Mouse (Mus musculus): ENCODE results near the gene Asic2. TPM values are rescaled to one million over a fixed set of nuclear protein-coding genes. Genes with fewer than 3 reads are reported as not detected.

Gene Asic2
- polyA plus RNA-seq (2015; fragmentation: Nextera tagmentation; extraction: Ambion mirVana), result 0.22 and 0.27 TPM in 2 replicates

DNA sequence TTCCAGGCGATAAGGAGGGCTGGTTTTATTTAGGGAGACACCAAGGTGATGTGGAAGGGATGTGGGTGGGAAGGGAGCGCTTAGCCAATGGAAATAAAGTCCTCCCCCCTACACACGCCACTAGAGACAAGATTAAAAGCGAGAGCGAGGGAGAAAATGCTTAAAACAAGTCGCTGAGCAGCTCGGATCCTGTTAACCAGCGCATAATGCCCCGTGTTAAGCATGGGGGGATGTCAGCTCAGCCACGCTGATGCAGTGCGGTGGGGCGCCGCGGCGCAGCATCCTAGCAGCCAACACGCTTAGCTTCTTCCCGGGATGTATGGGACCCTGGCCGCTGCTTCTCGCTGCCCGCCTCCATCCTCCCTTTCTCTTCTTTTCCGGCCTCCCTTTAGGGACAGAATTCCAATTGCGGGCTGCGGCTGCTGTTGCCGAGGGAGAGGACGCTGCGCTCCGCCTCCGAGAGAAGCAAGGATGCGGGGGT lies at the start of gene Asic2:
Asic2 (minus strand) TSS at position 57 of the 481 bp plus-strand sequence.
- H3K4me3 ChIP-seq (replicated peaks; ENCODE audit: low read length), result no peak within 1 kb of the TSS
- peaks cover 25% of the 10 kb centered on the region for H3K27me3 ChIP-seq (ENCODE audit: control insufficient read depth, insufficient read depth, low read length)
- H3K9me3 ChIP-seq (replicated peaks; ENCODE audit: control insufficient read depth, low read length), result no peaks in the 10 kb centered on the region
- WGBS, result 2% methylated on average over 29 of the region's 29 CpGs
- H3K4me2 ChIP-seq (ENCODE audit: low read depth, low read length), result peak within 1 kb of the TSS; percentile 24; the same call in 1 of the 2 replicates
- H3K4me1 ChIP-seq (ENCODE audit: control insufficient read depth, insufficient read depth, low read length), result no peaks in the 10 kb centered on the region
- H3K36me3 ChIP-seq (ENCODE audit: control insufficient read depth, insufficient read depth, low read length), result no peaks in the 10 kb centered on the region
- H3K27ac ChIP-seq (ENCODE audit: low read length), result no peak within 1 kb of the TSS
- no peak within 1 kb of the TSS for H3K9ac ChIP-seq (ENCODE audit: low read length)
- ATAC-seq (ENCODE audit: insufficient read depth, low FRiP score), result no peak

DNA sequence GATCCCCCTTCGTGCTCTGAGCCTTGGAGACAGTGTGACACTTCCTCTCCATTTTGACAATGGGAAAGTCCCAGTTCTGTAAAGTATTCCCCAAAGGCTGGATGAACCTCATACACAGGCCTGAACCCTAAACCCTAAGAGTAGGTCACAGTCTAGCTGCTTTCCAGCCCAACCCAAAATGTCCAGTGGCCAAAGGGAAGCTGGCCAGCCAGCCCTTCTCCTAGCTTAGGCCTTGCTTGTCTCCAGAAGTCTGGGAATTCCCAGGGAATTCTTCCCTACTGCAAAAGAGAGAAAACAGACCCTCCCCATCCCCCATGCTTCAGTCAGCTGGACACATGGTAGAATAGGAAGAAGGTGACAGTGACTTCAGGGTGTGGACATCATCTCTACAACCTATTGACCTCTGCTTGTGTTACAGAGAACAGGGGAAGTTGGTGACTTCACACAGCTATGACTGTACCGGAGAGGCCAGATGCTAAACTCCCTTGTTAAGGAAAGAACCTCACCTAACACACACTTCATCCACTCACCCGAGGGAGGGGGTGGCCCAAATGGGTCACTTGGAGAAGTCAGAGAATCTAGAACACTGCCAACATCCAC lies 48.0 kb upstream of the Asic2 start:
- WGBS, result 72% methylated on average over 3 of the region's 3 CpGs
- no peak overlapping the region for H3K4me3 ChIP-seq (replicated peaks; ENCODE audit: low read length)
- peaks cover 2% of the 10 kb centered on the region for H3K4me1 ChIP-seq (ENCODE audit: control insufficient read depth, insufficient read depth, low read length)
- ATAC-seq (ENCODE audit: insufficient read depth, low FRiP score), result no peak
- no peaks in the 10 kb centered on the region for H3K36me3 ChIP-seq (ENCODE audit: control insufficient read depth, insufficient read depth, low read length)
- H3K27me3 ChIP-seq (ENCODE audit: control insufficient read depth, insufficient read depth, low read length), result no peaks in the 10 kb centered on the region
- H3K4me2 ChIP-seq (ENCODE audit: low read depth, low read length), result no peak overlapping the region
- no peak overlapping the region for H3K9ac ChIP-seq (ENCODE audit: low read length)
- H3K9me3 ChIP-seq (replicated peaks; ENCODE audit: control insufficient read depth, low read length), result no peaks in the 10 kb centered on the region
- no peak overlapping the region for H3K27ac ChIP-seq (ENCODE audit: low read length)

DNA sequence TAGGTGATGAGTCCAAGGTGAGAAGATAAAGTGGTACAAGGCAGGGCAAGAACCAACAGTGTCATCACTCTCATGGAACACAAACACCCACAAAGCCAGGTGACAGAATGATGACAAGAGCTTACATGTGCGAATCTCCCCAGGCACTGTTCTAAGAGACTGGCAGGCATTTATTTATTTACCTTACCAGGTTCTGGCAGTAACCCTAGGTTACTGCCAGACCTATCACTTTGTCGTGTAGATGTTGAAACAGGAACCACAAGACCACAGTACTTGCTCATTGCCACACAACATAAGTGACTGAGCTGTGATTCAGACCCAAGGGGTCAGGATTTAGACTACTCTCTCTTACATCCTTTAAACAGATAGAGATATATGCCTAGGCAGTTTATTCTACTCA lies 46.8 kb upstream of the Asic2 start:
- no peaks in the 10 kb centered on the region for H3K36me3 ChIP-seq (ENCODE audit: control insufficient read depth, insufficient read depth, low read length)
- no peaks in the 10 kb centered on the region for H3K27me3 ChIP-seq (ENCODE audit: control insufficient read depth, insufficient read depth, low read length)
- ATAC-seq (ENCODE audit: insufficient read depth, low FRiP score), result no peak
- no peak overlapping the region for H3K9ac ChIP-seq (ENCODE audit: low read length)
- H3K9me3 ChIP-seq (replicated peaks; ENCODE audit: control insufficient read depth, low read length), result no peaks in the 10 kb centered on the region
- no peak overlapping the region for H3K4me2 ChIP-seq (ENCODE audit: low read depth, low read length)
- peaks cover 5% of the 10 kb centered on the region for H3K4me1 ChIP-seq (ENCODE audit: control insufficient read depth, insufficient read depth, low read length)
- no peak overlapping the region for H3K27ac ChIP-seq (ENCODE audit: low read length)
- no peak overlapping the region for H3K4me3 ChIP-seq (replicated peaks; ENCODE audit: low read length)
- WGBS, result 50% methylated on average over 2 of the region's 2 CpGs

DNA sequence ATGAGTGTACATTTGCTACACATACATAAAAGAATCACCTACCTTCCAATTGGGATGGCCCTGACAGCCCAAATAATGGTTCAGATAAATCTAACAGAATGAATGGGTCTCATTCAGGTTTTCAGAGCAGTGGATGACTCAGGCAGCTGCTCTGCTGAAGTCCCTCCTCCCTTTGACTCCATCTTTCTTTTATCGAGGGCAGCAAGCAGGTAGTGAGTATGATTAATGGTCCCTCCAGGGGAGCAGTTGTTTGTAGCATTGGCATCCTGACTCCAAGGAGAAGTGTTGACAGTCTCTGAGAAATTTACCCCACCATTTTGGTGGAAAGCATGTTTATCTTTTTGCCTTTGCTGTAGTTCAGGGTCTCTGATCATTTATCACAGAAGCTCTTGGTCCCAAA lies 45.5 kb upstream of the Asic2 start:
- 15% methylated on average over 1 of the region's 1 CpGs for WGBS
- H3K9me3 ChIP-seq (replicated peaks; ENCODE audit: control insufficient read depth, low read length), result no peaks in the 10 kb centered on the region
- no peaks in the 10 kb centered on the region for H3K27me3 ChIP-seq (ENCODE audit: control insufficient read depth, insufficient read depth, low read length)
- no peak overlapping the region; the same call in 1 of the 2 replicates for H3K27ac ChIP-seq (ENCODE audit: low read length)
- H3K9ac ChIP-seq (ENCODE audit: low read length), result no peak overlapping the region
- H3K4me1 ChIP-seq (ENCODE audit: control insufficient read depth, insufficient read depth, low read length), result peaks cover 5% of the 10 kb centered on the region
- no peaks in the 10 kb centered on the region for H3K36me3 ChIP-seq (ENCODE audit: control insufficient read depth, insufficient read depth, low read length)
- ATAC-seq (ENCODE audit: insufficient read depth, low FRiP score), result no peak
- no peak overlapping the region for H3K4me2 ChIP-seq (ENCODE audit: low read depth, low read length)
- H3K4me3 ChIP-seq (replicated peaks; ENCODE audit: low read length), result no peak overlapping the region

DNA sequence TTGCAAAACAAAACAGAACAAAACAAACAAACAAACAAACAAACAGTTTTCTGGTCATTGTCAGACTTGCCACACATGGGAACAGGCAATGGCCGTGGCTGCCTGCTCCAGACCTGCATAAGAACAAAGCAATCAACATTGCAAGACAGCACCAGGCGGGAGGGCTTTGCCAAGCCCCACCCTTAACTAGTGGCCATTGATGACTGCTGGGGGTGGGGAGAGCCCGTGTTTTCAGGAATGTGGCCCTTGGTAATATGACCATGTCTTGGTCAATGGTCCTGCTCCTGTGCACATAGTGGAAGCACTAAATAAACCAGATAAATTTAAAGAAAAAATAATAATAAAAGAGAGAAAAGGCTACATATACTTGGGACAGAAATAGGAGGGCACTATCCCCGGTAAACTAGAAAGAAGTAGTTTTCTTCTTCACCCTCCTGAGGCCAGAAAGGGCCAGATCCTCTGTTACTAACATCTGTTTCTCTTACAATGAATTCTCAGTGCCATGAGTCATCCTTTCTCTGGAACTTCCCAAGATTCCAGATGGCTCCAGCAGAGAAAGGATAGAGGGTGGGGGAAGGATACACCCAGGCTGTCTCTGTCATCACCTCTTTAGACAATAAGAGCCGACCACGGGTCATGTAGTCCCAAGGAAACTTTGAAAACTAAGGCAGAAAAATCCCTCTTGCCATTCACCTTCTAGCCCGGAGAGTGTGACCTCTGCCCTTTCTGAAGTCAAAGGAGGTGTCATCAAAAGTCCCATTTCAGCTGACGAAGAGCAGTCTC lies 43.3 kb upstream of the Asic2 start:
- Histone ChIP-seq H3K4me3 (replicated peaks; ENCODE audit: low read length) (no peak overlapping the region), H3K9me3 (replicated peaks; ENCODE audit: control insufficient read depth, low read length) (no peaks in the 10 kb centered on the region), H3K4me2 (ENCODE audit: low read depth, low read length) (no peak overlapping the region), H3K27me3 (ENCODE audit: control insufficient read depth, insufficient read depth, low read length) (no peaks in the 10 kb centered on the region), H3K4me1 (ENCODE audit: control insufficient read depth, insufficient read depth, low read length) (peaks cover 5% of the 10 kb centered on the region), H3K9ac (ENCODE audit: low read length) (no peak overlapping the region), H3K36me3 (ENCODE audit: control insufficient read depth, insufficient read depth, low read length) (no peaks in the 10 kb centered on the region), H3K27ac (ENCODE audit: low read length) (no peak overlapping the region)
- 0 out of 2 replicates have a peak, but pooled peaks have one; percentile 9 for ATAC-seq (ENCODE audit: insufficient read depth, low FRiP score)
- WGBS, result 52% methylated on average over 8 of the region's 8 CpGs

DNA sequence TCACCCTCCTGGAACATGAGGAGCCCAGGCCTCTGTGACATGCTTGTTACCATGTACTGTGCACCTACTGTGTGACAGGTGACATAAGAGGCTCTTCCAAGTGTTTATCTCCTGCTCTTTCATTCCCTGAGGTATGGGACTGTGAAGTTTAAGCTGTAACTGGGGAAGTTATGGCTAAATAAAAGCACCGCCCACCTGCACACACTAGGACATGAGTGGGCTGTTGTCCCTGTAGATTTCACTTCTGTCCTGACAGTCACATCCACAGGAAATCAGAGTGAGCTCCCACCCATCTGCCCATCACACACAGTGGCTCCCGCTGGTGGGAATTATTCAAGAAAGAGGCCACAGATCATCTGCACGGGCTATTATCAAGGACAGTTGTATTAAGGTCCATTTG lies 41.9 kb upstream of the Asic2 start:
- Histone ChIP-seq H3K27ac (ENCODE audit: low read length) (no peak overlapping the region), H3K36me3 (ENCODE audit: control insufficient read depth, insufficient read depth, low read length) (no peaks in the 10 kb centered on the region), H3K27me3 (ENCODE audit: control insufficient read depth, insufficient read depth, low read length) (no peaks in the 10 kb centered on the region), H3K4me1 (ENCODE audit: control insufficient read depth, insufficient read depth, low read length) (peaks cover 5% of the 10 kb centered on the region), H3K9me3 (replicated peaks; ENCODE audit: control insufficient read depth, low read length) (no peaks in the 10 kb centered on the region), H3K9ac (ENCODE audit: low read length) (no peak overlapping the region), H3K4me3 (replicated peaks; ENCODE audit: low read length) (no peak overlapping the region), H3K4me2 (ENCODE audit: low read depth, low read length) (no peak overlapping the region)
- no peak for ATAC-seq (ENCODE audit: insufficient read depth, low FRiP score)
- 92% methylated on average over 3 of the region's 3 CpGs for WGBS

DNA sequence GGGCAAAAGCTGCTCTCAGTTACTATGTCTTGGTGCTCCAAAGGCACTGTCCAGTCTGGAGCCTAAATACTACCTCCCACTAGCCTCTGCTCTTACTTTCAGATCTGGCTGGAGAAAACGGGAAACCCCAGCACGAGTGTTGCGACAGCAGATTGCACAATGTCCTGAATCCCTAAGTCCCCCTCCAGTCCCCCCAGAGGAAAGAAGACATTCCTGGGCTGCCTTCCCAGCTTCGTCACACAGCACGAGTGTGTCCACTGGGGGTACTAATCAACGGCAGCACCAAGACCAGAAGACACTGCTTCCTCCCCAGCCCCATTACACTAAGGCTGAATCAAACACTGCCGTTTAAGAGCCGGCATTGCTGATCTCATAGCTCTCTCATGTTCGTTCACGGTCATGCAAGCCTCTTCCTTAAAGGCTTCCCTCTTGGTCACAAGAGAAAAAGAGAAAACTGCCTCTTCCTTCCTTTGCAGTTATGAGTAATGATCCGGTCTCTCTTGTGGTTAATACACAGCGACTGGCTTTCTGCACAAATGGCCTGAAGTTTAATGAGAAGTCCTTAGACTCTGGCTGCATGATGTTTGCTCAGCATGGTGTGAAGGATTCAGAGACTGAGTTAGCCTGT lies 38.7 kb upstream of the Asic2 start:
- no peak overlapping the region for H3K9ac ChIP-seq (ENCODE audit: low read length)
- no peaks in the 10 kb centered on the region for H3K27me3 ChIP-seq (ENCODE audit: control insufficient read depth, insufficient read depth, low read length)
- 43% methylated on average over 12 of the region's 12 CpGs for WGBS
- no peaks in the 10 kb centered on the region for H3K9me3 ChIP-seq (replicated peaks; ENCODE audit: control insufficient read depth, low read length)
- no peak overlapping the region for H3K27ac ChIP-seq (ENCODE audit: low read length)
- ATAC-seq (ENCODE audit: insufficient read depth, low FRiP score), result peak; percentile 21; the same call in 1 of the 2 replicates
- no peak overlapping the region for H3K4me2 ChIP-seq (ENCODE audit: low read depth, low read length)
- peaks cover 5% of the 10 kb centered on the region for H3K4me1 ChIP-seq (ENCODE audit: control insufficient read depth, insufficient read depth, low read length)
- H3K4me3 ChIP-seq (replicated peaks; ENCODE audit: low read length), result no peak overlapping the region
- H3K36me3 ChIP-seq (ENCODE audit: control insufficient read depth, insufficient read depth, low read length), result no peaks in the 10 kb centered on the region

DNA sequence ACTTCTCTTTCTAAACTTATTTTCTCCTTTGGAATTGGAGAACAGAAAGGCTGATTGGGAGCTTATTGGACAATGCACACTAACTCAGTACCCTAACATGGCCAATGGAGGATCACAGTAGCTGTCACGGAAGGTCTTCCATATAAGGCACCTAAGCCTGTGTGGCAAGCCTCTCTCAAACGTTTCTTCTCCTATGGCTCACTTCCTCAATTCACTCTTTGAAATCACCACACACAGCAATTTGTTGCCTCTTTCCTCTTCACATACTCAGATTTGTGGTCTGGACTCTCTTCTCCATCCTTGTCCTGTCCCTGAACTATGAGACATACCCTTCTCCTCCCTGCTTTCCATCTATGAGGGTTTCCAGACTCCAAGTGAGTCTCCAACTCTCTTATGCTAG lies 36.6 kb upstream of the Asic2 start:
- Histone ChIP-seq H3K4me2 (ENCODE audit: low read depth, low read length) (no peak overlapping the region), H3K27ac (ENCODE audit: low read length) (no peak overlapping the region), H3K9ac (ENCODE audit: low read length) (no peak overlapping the region), H3K36me3 (ENCODE audit: control insufficient read depth, insufficient read depth, low read length) (no peaks in the 10 kb centered on the region), H3K9me3 (replicated peaks; ENCODE audit: control insufficient read depth, low read length) (no peaks in the 10 kb centered on the region), H3K4me3 (replicated peaks; ENCODE audit: low read length) (no peak overlapping the region), H3K4me1 (ENCODE audit: control insufficient read depth, insufficient read depth, low read length) (no peaks in the 10 kb centered on the region), H3K27me3 (ENCODE audit: control insufficient read depth, insufficient read depth, low read length) (no peaks in the 10 kb centered on the region)
- ATAC-seq (ENCODE audit: insufficient read depth, low FRiP score), result no peak
- 62% methylated on average over 2 of the region's 2 CpGs for WGBS

DNA sequence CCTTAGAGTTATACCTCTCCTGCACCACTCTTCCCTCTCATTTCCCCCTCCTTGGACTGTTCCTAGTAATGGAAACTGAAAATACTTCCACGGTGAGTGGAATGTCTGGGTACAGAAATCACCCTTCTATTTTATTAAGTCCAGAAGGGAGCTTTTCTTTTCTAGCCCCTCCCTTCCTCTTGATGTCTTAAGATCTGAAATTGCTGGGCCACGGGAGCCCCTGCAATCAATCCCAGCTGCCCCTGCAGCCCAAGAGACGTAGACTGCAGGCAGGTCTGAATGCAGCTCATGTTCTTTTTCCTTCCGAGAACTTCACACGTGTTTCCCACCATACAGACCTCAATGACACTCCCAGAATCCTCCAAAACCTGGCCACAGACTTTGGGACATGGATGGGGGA lies 32.3 kb upstream of the Asic2 start:
- ATAC-seq (ENCODE audit: insufficient read depth, low FRiP score), result no peak
- no peaks in the 10 kb centered on the region for H3K9me3 ChIP-seq (replicated peaks; ENCODE audit: control insufficient read depth, low read length)
- no peak overlapping the region for H3K4me3 ChIP-seq (replicated peaks; ENCODE audit: low read length)
- H3K4me2 ChIP-seq (ENCODE audit: low read depth, low read length), result no peak overlapping the region
- no peaks in the 10 kb centered on the region for H3K27me3 ChIP-seq (ENCODE audit: control insufficient read depth, insufficient read depth, low read length)
- no peaks in the 10 kb centered on the region for H3K36me3 ChIP-seq (ENCODE audit: control insufficient read depth, insufficient read depth, low read length)
- 58% methylated on average over 5 of the region's 5 CpGs for WGBS
- H3K4me1 ChIP-seq (ENCODE audit: control insufficient read depth, insufficient read depth, low read length), result no peaks in the 10 kb centered on the region
- no peak overlapping the region for H3K27ac ChIP-seq (ENCODE audit: low read length)
- no peak overlapping the region for H3K9ac ChIP-seq (ENCODE audit: low read length)
